Comparison of ENCODE assay signal across 18 mouse cellular contexts in the genomic region with DNA sequence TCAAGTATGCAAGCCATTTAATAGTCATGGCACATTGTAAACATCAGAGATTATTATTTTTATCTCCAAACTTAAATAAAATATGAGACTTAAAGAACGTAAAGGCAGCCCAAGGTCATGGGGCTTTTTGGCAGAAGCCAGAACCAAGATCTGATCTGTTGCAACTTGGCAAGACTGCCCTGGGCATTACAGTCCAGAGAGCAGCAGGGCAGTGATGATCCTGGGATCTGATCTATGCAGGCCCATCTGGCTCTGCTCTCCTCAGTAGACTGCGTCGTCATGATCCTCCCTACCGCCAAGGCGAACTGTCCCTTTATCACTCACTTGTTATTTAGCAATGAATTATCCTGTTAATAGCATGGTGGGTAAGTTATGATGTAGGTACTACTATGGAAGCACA.
A peak's percentile ranks its signal among the peaks of the same experiment; 100 is the strongest.
DNase-seq lines count a peak whose midpoint lies in the region; ATAC-seq and TF ChIP-seq lines count a peak whose summit lies in the region.
"Had no signal": no experiment of that assay in that cellular context is flagged by ENCODE, and none has a peak within 500 bp of the region (broad histone marks: within the 10 kb centered on the region; RNA-seq: fewer than 3 reads in every experiment).

No protein-coding gene starts in this region.

- H3K9me3 ChIP-seq in heart, embryonic 12.5 days (replicated peaks), result no peaks in the 10 kb centered on the region
- H3K9me3 ChIP-seq: embryonic facial prominence, embryonic 13.5 days; forebrain, embryonic 12.5 days; hindbrain, embryonic 12.5 days; intestine, embryonic 15.5 days had no signal

- H3K4me2 ChIP-seq in heart, embryonic 12.5 days, result no peak overlapping the region
- H3K4me2 ChIP-seq: embryonic facial prominence, embryonic 13.5 days; forebrain, embryonic 12.5 days; hindbrain, embryonic 12.5 days; intestine, embryonic 15.5 days had no signal

- no peak for TF ChIP-seq POLR2A in cerebellum, adult 2 months (IDR thresholded peaks at IDR 0.05; ENCODE audit: borderline replicate concordance, insufficient read depth, low read length)

- no peak overlapping the region for H3K4me3 ChIP-seq in heart, embryonic 12.5 days
- no peak overlapping the region for H3K4me3 ChIP-seq in cerebellum, adult 2 months (replicated peaks; ENCODE audit: insufficient read depth, low read depth, low read length)
- H3K4me3 ChIP-seq: embryonic facial prominence, embryonic 13.5 days; forebrain, embryonic 12.5 days; hindbrain, embryonic 12.5 days; intestine, embryonic 15.5 days had no signal

- H3K4me1 ChIP-seq in heart, embryonic 12.5 days (replicated peaks), result no peaks in the 10 kb centered on the region
- no peaks in the 10 kb centered on the region for H3K4me1 ChIP-seq in cerebellum, adult 2 months (ENCODE audit: control insufficient read depth, insufficient read depth, low read length)
- H3K4me1 ChIP-seq: embryonic facial prominence, embryonic 13.5 days; forebrain, embryonic 12.5 days; hindbrain, embryonic 12.5 days; intestine, embryonic 15.5 days had no signal

- H3K27me3 ChIP-seq in heart, embryonic 12.5 days (replicated peaks), result no peaks in the 10 kb centered on the region
- no peaks in the 10 kb centered on the region for H3K27me3 ChIP-seq in cerebellum, adult 2 months (ENCODE audit: control insufficient read depth, insufficient read depth, low read length)
- H3K27me3 ChIP-seq: embryonic facial prominence, embryonic 13.5 days; forebrain, embryonic 12.5 days; hindbrain, embryonic 12.5 days; intestine, embryonic 15.5 days had no signal

- no peak overlapping the region for H3K9ac ChIP-seq in heart, embryonic 12.5 days
- H3K9ac ChIP-seq: embryonic facial prominence, embryonic 13.5 days; forebrain, embryonic 12.5 days; hindbrain, embryonic 12.5 days; intestine, embryonic 15.5 days had no signal

- DNase-seq in heart, adult 11 months, result peak; percentile 28
- peak; percentile 18 to 61 for DNase-seq in cerebellum, adult 2 months
- DNase-seq in cerebellum, adult 9-10 months, result peak; percentile 6
- DNase-seq in cerebellum, postnatal 25 days, result peak; percentile 38 to 69
- no peak for DNase-seq in lung, postnatal 10 days
- no peak for DNase-seq in ovary, postnatal 14 days (ENCODE audit: low spot score)
- DNase-seq: adrenal gland, adult 2 months; adrenal gland, postnatal 25 days; gastrocnemius, postnatal 10 days; heart, postnatal 10 days; heart, postnatal 4 days; kidney, adult 2 months had no signal

- no peak for TF ChIP-seq CTCF in cerebellum, adult 2 months (IDR thresholded peaks at IDR 0.05; ENCODE audit: borderline replicate concordance, insufficient read depth, low read depth, low read length)

- ATAC-seq in heart, embryonic 12.5 days (ENCODE audit: insufficient number of reproducible peaks, low FRiP score), result no peak
- ATAC-seq: forebrain, embryonic 16.5 days; intestine, embryonic 15.5 days had no signal

- no peaks in the 10 kb centered on the region for H3K36me3 ChIP-seq in heart, embryonic 12.5 days
- H3K36me3 ChIP-seq: embryonic facial prominence, embryonic 13.5 days; forebrain, embryonic 12.5 days; hindbrain, embryonic 12.5 days; intestine, embryonic 15.5 days had no signal

- no peak overlapping the region for H3K27ac ChIP-seq in heart, embryonic 12.5 days (ENCODE audit: poor library complexity, severe bottlenecking)
- H3K27ac ChIP-seq in cerebellum, adult 2 months (ENCODE audit: insufficient read depth, low read length), result no peak overlapping the region
- H3K27ac ChIP-seq: embryonic facial prominence, embryonic 13.5 days; forebrain, embryonic 12.5 days; hindbrain, embryonic 12.5 days; intestine, embryonic 15.5 days had no signal

- 82% methylated on average over 5 of the region's 5 CpGs for WGBS in heart, embryonic 12.5 days
- WGBS in cerebellum, adult 2 months, result 13% methylated on average over 5 of the region's 5 CpGs

Comparison
In these comparisons a context has a peak if more than half of its experiments do, and no peak if none do; other contexts are left out.
1. DNase-seq: peak in heart, adult 11 months (single experiment), cerebellum, adult 2 months (2 of 2), cerebellum, adult 9-10 months (single experiment) and cerebellum, postnatal 25 days (2 of 2); none in lung, postnatal 10 days (single experiment) and ovary, postnatal 14 days (single experiment).